Mouse (Mus musculus) gastrocnemius, adult 8-10 months (tissue): ENCODE results near the gene Ddhd1. TPM values are rescaled to one million over a fixed set of nuclear protein-coding genes. Genes with fewer than 3 reads are reported as not detected.

Experiments
- DNase-seq, 2 experiments: peaks; one replicate each; pipeline ENCODE4 v3.0.0; 2022; ENCODE audit warnings: low spot score in 2 of 2
- total RNA-seq, 4 experiments: library from RNA; stranded (reverse); gene quantifications; 2 replicates each; pipeline ENCODE4 v1.2.4; 2022

Gene Ddhd1
- total RNA-seq, 4 experiments from 2014 or later, result 1.2 to 2.8 (median 1.5) TPM

DNA sequence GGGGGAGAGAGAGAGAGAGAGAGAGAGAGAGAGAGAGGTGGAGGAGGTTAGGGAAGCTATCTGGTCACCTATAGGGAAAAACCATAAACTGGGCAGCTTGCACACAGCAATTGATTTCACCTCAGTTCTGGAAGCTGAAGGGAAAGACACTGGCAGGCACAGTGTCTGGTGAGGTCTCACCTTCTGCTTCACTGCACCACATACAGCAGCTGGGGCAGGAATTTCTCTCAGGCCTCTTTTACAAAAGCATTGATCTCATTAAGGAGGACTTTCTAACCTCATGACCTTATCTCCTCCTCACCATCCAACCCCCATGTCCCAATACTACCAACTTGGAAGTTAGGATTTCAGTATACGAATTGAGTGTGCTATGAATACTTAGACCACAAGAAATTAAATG, 13.2 kb downstream of the Ddhd1 start:
- DNase-seq, result no peak

- no peak for DNase-seq
These were observed 13.7 kb downstream of the Ddhd1 start for GRCm38 (mm10) chr14:45644202-45644601.

GRCm38 (mm10) chr14:45643461-45643860, 14.5 kb downstream of the Ddhd1 start:
- no peak for DNase-seq

- no peak for DNase-seq
These were observed 15.1 kb downstream of the Ddhd1 start for GRCm38 (mm10) chr14:45642795-45643194.

DNA sequence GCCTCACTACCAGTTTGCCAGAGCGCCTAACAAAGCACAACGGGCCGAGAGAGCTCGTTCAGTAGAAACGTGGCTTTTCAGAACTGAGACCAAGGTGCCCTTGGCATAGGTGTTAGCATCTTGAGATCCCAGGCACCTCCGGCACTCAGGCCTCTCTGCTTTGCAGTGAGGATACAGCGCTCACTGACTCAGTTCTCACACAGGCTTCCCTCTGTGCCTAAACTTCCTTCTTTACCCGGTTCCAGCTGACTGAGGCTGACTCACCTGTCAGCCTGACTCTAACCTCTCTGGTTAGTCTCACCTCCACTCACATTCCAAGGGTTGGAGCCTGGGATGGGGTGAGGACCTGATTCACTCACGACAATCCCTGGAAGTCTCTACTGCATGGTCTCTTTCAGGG, 15.7 kb downstream of the Ddhd1 start:
- DNase-seq, result no peak

- no peak for DNase-seq
These were observed 19.2 kb downstream of the Ddhd1 start for GRCm38 (mm10) chr14:45638717-45639116.

DNA sequence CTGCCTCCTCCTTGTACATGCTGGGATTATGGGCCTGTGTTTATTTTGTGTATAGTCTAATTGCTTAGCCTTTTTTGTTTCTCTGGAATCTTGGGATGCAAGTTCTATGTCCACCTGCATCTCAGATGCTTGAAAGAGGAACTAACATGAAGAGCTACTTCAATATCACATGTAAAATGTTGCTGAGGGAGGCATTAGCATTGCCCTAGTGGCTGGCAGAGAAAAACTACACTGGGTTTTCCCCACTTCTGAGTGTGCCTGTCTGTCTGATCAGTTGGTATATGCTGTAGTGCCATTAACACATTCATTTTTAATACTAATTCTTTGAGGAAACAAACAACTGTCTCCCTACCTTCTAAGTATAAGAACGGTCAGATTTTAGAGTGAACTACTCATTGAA, 22.4 kb downstream of the Ddhd1 start:
- no peak for DNase-seq

- DNase-seq, result no peak
These were observed 25.0 kb downstream of the Ddhd1 start for GRCm38 (mm10) chr14:45632756-45633537.

DNA sequence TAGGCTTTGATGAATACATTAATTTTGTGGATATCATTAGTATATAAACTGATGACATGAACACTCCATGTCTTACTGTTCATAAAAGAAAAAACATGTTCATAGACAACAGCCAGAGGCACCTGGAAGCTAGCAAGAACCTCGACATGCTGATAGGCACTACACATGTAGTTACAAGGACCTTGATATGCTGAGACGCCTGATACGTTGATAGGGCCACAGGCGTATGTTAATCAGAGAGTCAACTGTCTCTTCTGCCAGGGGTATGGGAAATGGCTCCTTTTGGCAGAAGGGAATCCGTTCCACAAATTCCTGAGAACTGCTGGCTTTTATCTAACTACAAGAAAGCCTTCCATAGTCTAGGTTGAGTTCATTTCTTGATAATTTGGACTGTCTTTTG, 27.4 kb downstream of the Ddhd1 start:
- DNase-seq, result no peak

- no peak for DNase-seq
These were observed 28.0 kb downstream of the Ddhd1 start for GRCm38 (mm10) chr14:45629938-45630337.

- no peak for DNase-seq
These were observed 39.6 kb downstream of the Ddhd1 start for GRCm38 (mm10) chr14:45618351-45618750.

- DNase-seq, result no peak
These were observed 41.4 kb downstream of the Ddhd1 start for GRCm38 (mm10) chr14:45616526-45616925.

DNA sequence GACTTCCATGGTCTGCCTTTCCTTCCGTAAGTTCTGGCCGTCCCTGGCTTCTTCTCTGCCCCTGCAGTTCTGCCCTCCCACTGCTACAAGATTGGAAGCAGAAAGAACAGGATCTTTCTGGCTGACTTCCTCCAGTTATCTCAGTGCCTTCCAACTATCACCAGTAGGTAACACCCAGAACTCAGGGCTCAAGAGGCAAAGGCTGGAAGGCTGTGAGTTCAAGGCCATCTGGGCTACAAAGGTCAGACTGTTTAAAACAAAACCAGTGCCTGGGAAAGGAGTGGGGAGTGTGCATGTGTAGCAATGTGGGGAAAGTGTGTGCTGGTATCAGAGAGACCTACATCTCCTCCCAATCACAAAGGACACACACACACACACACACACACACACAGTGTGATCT, 42.2 kb downstream of the Ddhd1 start:
- DNase-seq, result no peak

DNA sequence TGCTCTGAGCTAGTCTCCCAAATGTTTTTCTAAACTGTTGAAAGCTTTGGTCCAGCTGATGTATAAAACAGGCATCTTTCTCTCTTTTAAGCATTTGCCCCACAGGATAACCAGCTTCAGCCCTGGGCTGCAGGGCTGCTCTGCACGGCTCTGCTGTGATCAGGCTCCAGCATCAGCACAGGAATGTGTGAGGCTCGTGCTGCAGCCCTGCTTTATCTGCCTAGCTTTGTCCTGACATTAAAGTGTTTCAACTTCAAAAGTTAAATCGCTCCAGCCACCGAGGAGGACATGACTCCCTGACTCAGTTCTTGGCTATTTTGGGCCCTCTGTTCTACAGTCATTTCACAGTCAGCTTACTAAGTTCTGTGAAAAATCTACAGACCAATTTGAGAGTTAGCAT, 43.1 kb downstream of the Ddhd1 start:
- DNase-seq, result no peak

DNA sequence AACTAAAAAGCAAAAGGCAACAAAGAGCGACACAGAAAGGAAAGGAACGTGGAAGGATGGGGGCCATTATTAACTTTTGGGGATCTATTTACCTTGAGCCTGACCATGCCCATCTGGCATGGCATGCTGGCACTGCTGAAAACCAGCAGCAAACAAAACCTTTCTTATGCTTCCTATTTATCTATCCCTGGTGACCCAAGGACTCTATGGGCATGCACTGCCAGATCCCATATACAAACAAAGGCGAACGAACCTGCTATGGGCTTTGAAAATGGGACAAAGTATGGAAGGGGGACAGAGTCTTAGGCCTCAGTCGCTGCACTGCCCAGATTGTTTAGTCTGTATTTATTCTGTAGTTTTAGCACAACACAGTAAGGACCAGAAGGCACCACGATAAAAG, 43.5 kb downstream of the Ddhd1 start:
- no peak for DNase-seq

DNA sequence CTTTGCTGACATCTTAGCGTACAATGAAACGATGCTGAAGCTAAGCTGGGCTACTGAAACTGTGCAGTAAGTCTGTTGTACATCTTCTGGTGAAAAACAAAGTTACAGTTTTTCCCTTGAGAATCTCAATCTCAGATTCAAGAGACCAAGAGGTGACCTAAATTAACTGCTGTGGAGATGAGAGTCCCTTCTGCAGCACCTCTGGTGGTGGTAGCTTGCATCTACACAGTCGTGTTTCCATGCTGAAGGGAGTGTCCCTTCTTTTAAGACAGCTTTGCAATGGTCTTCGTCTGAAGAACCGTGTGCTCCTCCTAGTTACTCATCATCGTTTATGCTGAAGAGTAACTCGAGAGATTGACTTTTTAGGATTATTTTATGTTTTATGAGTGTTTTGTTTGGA, 46.3 kb downstream of the Ddhd1 start:
- no peak for DNase-seq

DNA sequence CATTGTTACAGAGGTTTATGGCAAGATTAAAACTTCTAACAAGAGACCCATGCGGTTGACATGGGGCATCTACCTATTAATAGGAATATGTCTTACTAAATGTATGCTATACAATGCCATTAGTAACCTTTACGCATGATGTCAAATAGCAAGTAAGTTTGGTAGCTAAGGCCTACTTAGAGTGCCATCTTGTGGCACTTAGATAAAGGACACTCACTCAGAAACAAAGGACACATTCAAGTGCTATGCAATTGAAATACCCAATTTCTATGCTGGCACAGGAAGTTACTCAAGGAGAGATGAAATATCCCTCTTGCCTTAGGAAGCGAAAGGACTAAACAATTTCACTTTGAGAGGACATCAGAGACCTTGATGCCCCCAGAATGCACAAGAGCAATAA, 55.9 kb downstream of the Ddhd1 start:
- DNase-seq, result no peak

- no peak for DNase-seq
These were observed 57.4 kb downstream of the Ddhd1 start for GRCm38 (mm10) chr14:45600587-45600986.

DNA sequence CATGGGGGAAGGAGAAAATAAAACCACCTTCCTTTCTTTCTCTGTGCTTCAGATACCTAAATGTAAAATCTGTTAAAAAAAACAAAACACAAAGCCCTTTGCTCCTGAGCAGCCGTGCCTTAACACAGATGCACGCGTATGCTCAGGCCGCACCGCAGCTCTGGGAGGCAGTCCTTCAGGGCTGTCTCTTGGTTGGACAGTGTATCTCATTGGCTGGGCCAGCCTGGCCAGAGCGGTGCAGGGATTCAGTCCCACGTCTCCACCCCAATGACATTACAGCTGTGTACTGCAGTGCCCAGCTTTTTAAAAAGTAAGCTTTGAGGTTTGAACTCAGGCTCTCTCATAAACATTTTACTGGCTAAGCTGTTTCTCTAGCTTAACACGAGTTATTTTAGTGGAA, 60.1 kb downstream of the Ddhd1 start:
- no peak for DNase-seq

DNA sequence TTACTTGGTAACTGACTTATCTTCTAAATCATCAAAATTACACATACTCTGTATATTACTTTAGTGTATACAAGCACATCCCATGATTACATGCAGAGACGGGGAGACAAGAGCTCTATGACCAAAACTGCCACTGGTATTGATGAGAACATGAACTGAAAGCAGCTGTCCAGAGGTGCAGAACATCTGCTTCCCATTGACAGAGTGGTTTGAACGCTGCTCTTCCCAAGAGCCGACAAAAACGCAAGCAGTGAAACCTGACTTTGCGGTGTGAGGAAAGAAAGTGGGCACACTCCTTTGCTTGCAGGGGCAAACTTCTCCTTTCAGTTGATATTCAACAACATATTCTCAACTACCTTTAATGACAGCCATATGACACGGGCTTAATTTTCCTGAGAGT, 64.7 kb downstream of the Ddhd1 start:
- DNase-seq, result no peak

DNA sequence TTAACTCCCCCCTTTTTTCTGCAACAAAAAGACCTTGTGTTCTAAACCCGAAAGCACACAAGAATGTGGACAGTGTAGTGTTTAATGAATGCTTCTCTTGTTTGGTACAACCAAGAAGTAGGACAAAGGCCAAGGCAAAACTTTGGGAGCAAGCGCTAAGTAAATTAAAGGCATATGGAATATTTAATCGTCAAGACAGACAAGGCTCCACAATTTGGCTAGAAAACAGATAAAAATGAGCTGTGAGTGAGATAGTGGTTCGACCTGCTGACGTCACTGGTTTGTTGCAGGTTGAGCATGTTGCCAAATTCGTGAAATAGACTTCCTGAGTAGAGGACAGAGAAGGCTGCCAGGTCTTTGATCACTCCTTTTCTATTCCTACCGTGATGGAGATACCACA, 69.5 kb downstream of the Ddhd1 start:
- no peak for DNase-seq

DNA sequence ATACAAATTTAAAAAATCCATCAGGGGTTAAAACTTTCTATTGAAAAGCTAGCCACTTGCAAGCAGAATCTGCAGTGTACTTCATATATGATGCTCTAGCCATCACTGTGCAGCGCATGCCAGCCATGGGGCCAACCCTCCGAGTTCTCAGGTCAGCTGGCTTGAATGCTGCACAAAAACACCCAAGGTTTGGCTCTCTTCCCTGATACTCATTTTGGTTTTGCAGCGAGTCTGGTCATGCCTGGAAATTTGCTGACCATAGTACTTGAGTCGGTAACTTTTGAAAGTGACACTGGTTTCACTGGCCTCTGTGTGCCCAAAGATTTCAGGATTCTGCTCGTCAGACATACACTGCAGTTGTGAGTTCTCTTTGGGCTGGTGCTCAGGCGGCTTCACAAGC, 70.4 kb downstream of the Ddhd1 start:
- DNase-seq, result no peak

DNA sequence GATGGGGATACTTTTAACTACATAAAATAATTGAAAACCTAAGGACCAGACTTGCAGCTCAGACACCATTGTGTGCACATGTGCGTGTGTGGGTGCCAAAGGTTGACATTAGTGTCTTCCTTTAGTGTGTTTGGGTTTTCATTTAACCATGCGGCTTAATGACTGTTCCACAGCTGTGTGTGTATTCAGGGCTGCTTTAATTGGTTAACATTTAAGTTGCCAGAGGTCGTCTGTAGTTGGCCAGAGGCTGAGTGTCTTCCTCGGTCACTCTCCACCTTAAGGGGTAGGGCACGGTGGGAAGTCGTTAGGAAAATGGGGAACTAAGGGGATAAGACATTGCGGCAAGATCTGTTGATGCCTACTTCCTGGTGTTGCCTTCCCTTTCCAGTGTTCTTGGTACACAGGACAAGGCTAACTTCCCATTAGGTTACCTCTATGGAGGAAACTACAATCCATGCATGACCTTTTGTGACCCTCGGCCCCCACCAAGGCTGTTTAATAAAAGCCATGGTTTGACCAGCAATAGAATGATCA, 74.4 kb downstream of the Ddhd1 start:
- no peak for DNase-seq
